Mouse (Mus musculus) thymus, adult 2 months (tissue): Measurements from ENCODE around the gene Clk3.

Experiments used
- CTCF ChIP-seq: fragments of 200-500 bp; IDR thresholded peaks from 2 replicates; pipeline ENCODE4 v1.5.1; 2012; ENCODE audit warnings: mild to moderate bottlenecking, control low read depth, low read length, moderate library complexity, borderline replicate concordance; ENCODE audit not compliant: control insufficient read depth, poor library complexity, insufficient read depth; ENCODE audit errors: extremely low read depth
- POLR2A ChIP-seq: fragments of 200-500 bp; IDR thresholded peaks from 2 replicates; pipeline ENCODE4 v1.6.1; 2012; ENCODE audit warnings: mild to moderate bottlenecking, low read length, control low read depth, moderate library complexity; ENCODE audit not compliant: control insufficient read depth, poor library complexity, insufficient read depth; ENCODE audit errors: extremely low read depth

GRCm38 (mm10) chr9:57748831-57749230 lies 16.8 kb downstream of the Clk3 start:
- TF ChIP-seq CTCF (no peak), POLR2A (no peak)
